Mouse (Mus musculus) liver, adult 2 months (tissue): ENCODE measurements at regions not wholly inside any gene's neighbourhood (a gene's known extent, or its start where the extent isn't known, plus 50 kb on each side); places are given as distances from the start of the nearest gene placed in this dataset.
A peak's percentile ranks its signal among the peaks of the same experiment; 100 is the strongest.

Experiments
- DNase-seq: peaks from one replicate; pipeline ENCODE4 v3.0.0-alpha.2; 2011; ENCODE audit warnings: low read depth, low spot score; ENCODE audit errors: extremely low read depth
- H3K27ac ChIP-seq: fragments of 200-500 bp; replicated peaks from 2 replicates; pipeline ENCODE4 v1.5.1; 2012; ENCODE audit warnings: low read depth, mild to moderate bottlenecking, control low read depth, inconsistent platforms, low read length; ENCODE audit not compliant: insufficient read depth
- H3K27me3 ChIP-seq: fragments of 200-500 bp; 2 replicates; pipeline ENCODE4 v1.6.1; 2012; ENCODE audit warnings: mild to moderate bottlenecking, moderate library complexity, low read length, inconsistent platforms; ENCODE audit not compliant: control insufficient read depth, insufficient read depth
- H3K36me3 ChIP-seq: fragments of 200-500 bp; 2 replicates; pipeline ENCODE4 v1.6.1; 2012; ENCODE audit warnings: low read length, inconsistent platforms; ENCODE audit not compliant: control insufficient read depth, insufficient read depth
- H3K4me1 ChIP-seq: fragments of 200-500 bp; 2 replicates; pipeline ENCODE4 v1.6.1; 2011; ENCODE audit warnings: low read length; ENCODE audit not compliant: control insufficient read depth, insufficient read depth
- H3K4me3 ChIP-seq: fragments of 200-500 bp; 2 replicates; pipeline ENCODE4 v1.5.1; 2011; ENCODE audit warnings: low read depth, mild to moderate bottlenecking, control low read depth, low read length, moderate library complexity; ENCODE audit not compliant: insufficient read depth
- H3K79me2 ChIP-seq: fragments of 200-500 bp; 2 replicates; pipeline ENCODE4 v1.6.1; 2012; ENCODE audit warnings: inconsistent platforms, mild to moderate bottlenecking, low read length, moderate library complexity; ENCODE audit not compliant: control insufficient read depth, insufficient read depth
- H3K9ac ChIP-seq: fragments of 200-500 bp; 2 replicates; pipeline ENCODE4 v1.6.1; 2012; ENCODE audit warnings: low read depth, mild to moderate bottlenecking, control low read depth, inconsistent platforms, low read length
- CTCF ChIP-seq: fragments of 200-500 bp; IDR thresholded peaks from 2 replicates; pipeline ENCODE4 v1.5.1; 2011; ENCODE audit warnings: low read depth, low read length, control low read depth
- POLR2A ChIP-seq: fragments of 200-500 bp; IDR thresholded peaks from 2 replicates; pipeline ENCODE4 v1.6.1; 2011; ENCODE audit warnings: low read length, control low read depth; ENCODE audit not compliant: insufficient read depth; ENCODE audit errors: extremely low read depth
- WGBS: fragments of 180-500 bp; shearing (Covaris S2); methylation state at CpG from one replicate; pipeline ENCODE4 v1.1.7; 2018; 5-methylcytosine and 5-hydroxymethylcytosine counted together

- Histone ChIP-seq H3K4me3 (no peak overlapping the region), H3K36me3 (no peaks in the 10 kb centered on the region), H3K9ac (no peak overlapping the region), H3K4me1 (no peaks in the 10 kb centered on the region), H3K27ac (no peak overlapping the region), H3K27me3 (no peaks in the 10 kb centered on the region), H3K79me2 (no peaks in the 10 kb centered on the region)
- 64% methylated on average over 5 of the region's 5 CpGs for WGBS
- TF ChIP-seq POLR2A: no peak
- peak; percentile 5 for DNase-seq
These were observed 277.7 kb downstream of the Tbc1d1 start for GRCm38 (mm10) chr5:64433786-64434185.

DNA sequence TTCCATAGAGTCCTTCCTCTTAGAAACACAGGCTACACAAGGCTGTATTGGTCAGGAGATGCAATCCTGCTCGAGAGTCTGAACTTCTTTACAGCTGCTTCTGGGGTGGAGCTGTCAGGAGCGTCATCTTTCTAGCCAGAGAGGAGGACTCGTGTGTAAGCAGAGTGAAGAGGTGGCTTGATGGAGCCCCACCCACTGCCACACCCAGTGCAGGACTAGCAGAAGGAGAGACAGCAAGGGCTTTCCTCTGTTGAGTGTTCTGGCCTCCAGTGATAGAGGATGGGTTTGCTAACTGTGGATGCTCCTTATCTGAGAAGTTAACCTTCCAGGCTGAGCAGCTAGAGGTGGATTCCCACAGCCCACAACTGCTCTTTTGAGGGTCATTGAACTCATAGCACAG is 279.4 kb downstream of the Tbc1d1 start:
- no peaks in the 10 kb centered on the region for H3K36me3 ChIP-seq
- H3K4me3 ChIP-seq: no peak overlapping the region
- no peaks in the 10 kb centered on the region for H3K4me1 ChIP-seq
- H3K79me2 ChIP-seq: no peaks in the 10 kb centered on the region
- no peaks in the 10 kb centered on the region for H3K27me3 ChIP-seq
- no peak overlapping the region for H3K9ac ChIP-seq
- H3K27ac ChIP-seq: no peak overlapping the region
- 72% methylated on average over 3 of the region's 3 CpGs for WGBS
- no peak for DNase-seq
- TF ChIP-seq POLR2A (no peak), CTCF (no peak)

GRCm38 (mm10) chr5:64435958-64436357 is 279.9 kb downstream of the Tbc1d1 start:
- Histone ChIP-seq H3K9ac (no peak overlapping the region), H3K79me2 (no peaks in the 10 kb centered on the region), H3K27ac (no peak overlapping the region), H3K36me3 (no peaks in the 10 kb centered on the region), H3K4me1 (no peaks in the 10 kb centered on the region), H3K4me3 (no peak overlapping the region), H3K27me3 (no peaks in the 10 kb centered on the region)
- TF ChIP-seq CTCF (no peak), POLR2A (no peak)
- WGBS: 95% methylated on average over 2 of the region's 2 CpGs
- DNase-seq: no peak

DNA sequence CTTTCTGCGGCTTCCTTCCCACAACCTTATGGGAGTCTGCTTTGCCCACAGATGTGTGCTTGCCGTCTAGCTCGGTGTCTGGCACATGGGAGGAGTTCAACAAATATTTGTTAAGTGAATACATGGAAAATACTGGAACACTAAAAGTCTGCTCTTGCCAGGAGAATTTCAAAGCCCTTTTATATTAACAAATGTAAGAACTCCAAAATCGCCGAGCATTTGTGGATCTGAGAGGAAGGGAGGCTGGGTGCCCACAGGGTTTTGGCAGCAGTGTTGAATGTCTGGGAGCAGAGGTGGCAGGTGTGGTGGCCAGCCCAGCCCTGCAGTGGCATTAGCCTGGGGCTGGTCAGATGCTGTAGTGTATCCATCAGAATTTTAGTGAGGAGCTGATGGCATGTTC is 281.6 kb downstream of the Tbc1d1 start:
- H3K27me3 ChIP-seq: no peaks in the 10 kb centered on the region
- H3K4me1 ChIP-seq: no peaks in the 10 kb centered on the region
- WGBS: 40% methylated on average over 5 of the region's 5 CpGs
- TF ChIP-seq POLR2A: no peak
- DNase-seq: no peak
- H3K36me3 ChIP-seq: no peaks in the 10 kb centered on the region
- H3K4me3 ChIP-seq: no peak overlapping the region
- no peak overlapping the region for H3K27ac ChIP-seq
- no peaks in the 10 kb centered on the region for H3K79me2 ChIP-seq
- no peak overlapping the region for H3K9ac ChIP-seq

DNA sequence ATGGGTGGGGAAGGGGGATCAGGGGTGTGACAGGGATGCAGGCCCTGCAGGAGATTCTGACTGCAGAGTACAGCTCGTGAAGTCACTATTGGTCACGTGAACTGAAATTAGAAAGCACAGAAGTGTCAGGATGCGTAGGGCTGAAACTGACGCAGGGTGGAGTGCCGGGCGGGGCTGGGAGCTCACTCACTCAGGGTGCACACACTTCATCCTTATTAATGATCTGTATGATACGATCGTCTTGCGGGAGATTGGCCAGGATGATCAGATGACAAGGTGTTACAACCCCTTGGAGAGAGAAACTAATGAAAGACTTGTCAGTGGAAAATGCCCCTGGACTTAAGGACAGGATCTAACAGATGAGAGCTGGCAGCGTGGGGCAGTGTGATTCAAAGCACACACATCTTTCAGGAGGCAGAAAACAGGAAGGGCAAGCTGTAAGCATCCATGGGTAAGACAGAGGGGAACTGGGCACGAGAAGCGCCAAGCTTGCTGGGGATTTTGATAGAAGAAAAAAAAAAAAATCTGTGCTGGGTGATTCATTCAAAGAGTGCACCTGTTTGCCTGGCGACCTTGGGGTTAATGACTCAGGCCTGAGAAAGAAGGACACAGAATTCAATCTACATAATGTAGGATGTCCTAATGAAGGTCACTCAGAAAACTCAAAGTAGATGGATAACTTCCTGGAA is 282.5 kb downstream of the Tbc1d1 start:
- H3K27ac ChIP-seq: no peak overlapping the region
- no peak for DNase-seq
- H3K36me3 ChIP-seq: no peaks in the 10 kb centered on the region
- no peak overlapping the region for H3K4me3 ChIP-seq
- no peaks in the 10 kb centered on the region for H3K4me1 ChIP-seq
- no peak overlapping the region for H3K9ac ChIP-seq
- no peaks in the 10 kb centered on the region for H3K79me2 ChIP-seq
- 87% methylated on average over 13 of the region's 13 CpGs for WGBS
- H3K27me3 ChIP-seq: no peaks in the 10 kb centered on the region
- TF ChIP-seq CTCF: no peak
- no peak for TF ChIP-seq POLR2A

DNA sequence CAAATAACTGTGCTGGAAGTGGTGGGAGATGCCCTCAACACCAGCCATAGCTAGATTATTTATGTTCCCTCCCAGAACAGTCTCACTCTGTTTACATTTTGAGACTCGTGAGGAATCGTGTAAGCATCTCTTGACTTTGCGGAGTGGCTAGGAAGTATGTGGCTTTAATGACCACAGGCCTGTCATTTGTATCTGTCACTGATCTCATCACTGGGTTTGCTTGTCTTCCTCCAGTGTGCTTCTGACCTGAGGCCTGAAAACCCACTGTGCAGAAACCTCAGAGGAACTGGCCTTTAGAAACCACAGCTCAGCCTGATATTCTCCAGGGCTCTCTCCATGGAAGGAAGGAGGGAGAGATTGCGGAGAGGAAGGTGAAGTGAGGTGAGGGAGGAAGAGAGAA is 291.7 kb downstream of the Tbc1d1 start:
- no peak overlapping the region for H3K9ac ChIP-seq
- H3K4me3 ChIP-seq: no peak overlapping the region
- H3K36me3 ChIP-seq: no peaks in the 10 kb centered on the region
- no peak overlapping the region for H3K27ac ChIP-seq
- no peak for TF ChIP-seq POLR2A
- no peak for TF ChIP-seq CTCF
- no peaks in the 10 kb centered on the region for H3K4me1 ChIP-seq
- DNase-seq: no peak
- WGBS: 88% methylated on average over 4 of the region's 4 CpGs
- H3K79me2 ChIP-seq: no peaks in the 10 kb centered on the region
- H3K27me3 ChIP-seq: no peaks in the 10 kb centered on the region
